Mouse (Mus musculus): Measurements from ENCODE around the gene Smbd1. TPM values are rescaled to one million over a fixed set of nuclear protein-coding genes. Genes with fewer than 3 reads are reported as not detected.
A peak's percentile ranks its signal among the peaks of the same experiment; 100 is the strongest.

The Smbd1 gene
- not detected for polyA plus RNA-seq (2012; fragmentation: generic; extraction: Trizol)

GRCm38 (mm10) chr16:32810321-32810720 is at the start of gene Smbd1:
Smbd1 (minus strand) TSS chr16:32810477.
- Histone ChIP-seq H3K4me3 (no peak within 1 kb of the TSS), H3K36me3 (ENCODE audit: control insufficient read depth, insufficient read depth) (no peaks in the 10 kb centered on the region), H3K79me2 (ENCODE audit: control insufficient read depth, insufficient read depth) (no peaks in the 10 kb centered on the region), H3K27me3 (ENCODE audit: control insufficient read depth, insufficient read depth, insufficient read length) (no peaks in the 10 kb centered on the region), H3ac (ENCODE audit: control insufficient read depth, insufficient read length) (no peak within 1 kb of the TSS), H3K4me2 (ENCODE audit: low read depth) (no peak within 1 kb of the TSS)
- no peak for TF ChIP-seq E2F4 (IDR thresholded peaks at IDR 0.05; ENCODE audit: insufficient read depth)
- TF ChIP-seq POLR2A (IDR thresholded peaks at IDR 0.05; ENCODE audit: insufficient read length, low read depth): no peak
- no peak for TF ChIP-seq REST (IDR thresholded peaks at IDR 0.05; ENCODE audit: insufficient read depth, insufficient read length)
- TF ChIP-seq POLR2AphosphoS2 (IDR thresholded peaks at IDR 0.05; ENCODE audit: insufficient read length, low read depth): no peak
- no peak for TF ChIP-seq SRF (IDR thresholded peaks at IDR 0.05; ENCODE audit: control insufficient read depth, insufficient read length, low read depth)
- TF ChIP-seq MYOD1 (IDR thresholded peaks at IDR 0.05; ENCODE audit: control insufficient read depth in 1 of 3, insufficient read length in 2 of 3, low read depth in 2 of 3): no peak

DNA sequence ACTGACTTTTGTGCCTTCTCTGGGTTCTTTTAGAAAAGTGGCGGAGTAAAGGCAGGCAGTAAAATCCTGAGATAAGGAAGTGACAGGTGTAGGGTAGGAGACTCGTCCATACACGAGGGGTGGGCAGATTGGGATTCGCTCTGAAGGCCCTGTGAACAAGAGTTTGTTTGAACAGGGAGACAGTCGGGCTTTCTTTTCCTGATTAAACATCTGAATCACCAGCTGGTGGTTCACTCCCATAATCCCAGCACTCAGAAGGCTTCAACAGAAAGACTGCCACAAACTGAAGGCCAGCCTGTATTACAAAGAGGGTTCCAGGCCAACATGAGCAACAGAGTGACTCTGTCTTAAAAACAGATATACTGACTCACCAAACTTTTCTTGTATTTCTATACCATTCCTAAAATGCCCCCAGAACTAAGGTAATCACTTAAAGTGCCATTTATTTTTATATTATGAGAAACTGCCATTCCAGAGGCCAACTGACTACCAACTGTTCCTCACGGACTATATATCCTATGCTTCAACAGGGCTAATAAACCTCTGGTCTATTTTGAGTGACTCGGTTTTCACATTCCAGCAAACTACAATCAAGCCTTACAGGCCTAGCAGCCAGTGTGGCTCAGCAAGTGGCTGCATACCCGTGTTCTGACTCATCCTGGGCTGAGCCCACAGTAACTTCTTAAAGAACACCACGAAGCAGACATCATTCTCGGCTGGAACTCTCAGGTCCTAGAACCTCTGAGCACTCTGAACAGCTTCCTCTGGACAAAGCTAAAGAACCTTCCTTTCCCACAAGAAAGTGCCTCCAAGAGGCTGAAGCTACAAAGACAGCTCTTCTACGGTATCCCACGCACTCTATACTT is 48.7 kb upstream of the Smbd1 start:
- Histone ChIP-seq H3ac (ENCODE audit: control insufficient read depth, insufficient read length) (no peak overlapping the region), H3K4me3 (no peak overlapping the region), H3K36me3 (ENCODE audit: control insufficient read depth, insufficient read depth) (peaks cover 9% of the 10 kb centered on the region), H3K27me3 (ENCODE audit: control insufficient read depth, insufficient read depth, insufficient read length) (no peaks in the 10 kb centered on the region), H3K79me2 (ENCODE audit: control insufficient read depth, insufficient read depth) (peaks cover 59% of the 10 kb centered on the region), H3K4me2 (ENCODE audit: low read depth) (peak overlapping the region; percentile 98)
- TF ChIP-seq MYOG (IDR thresholded peaks at IDR 0.05; ENCODE audit: control insufficient read depth in 1 of 3, insufficient read depth in 1 of 3, insufficient read length in 2 of 3, low read depth in 2 of 3): peak in 1 of 3 experiments; percentile 51
- peak in 2 of 3 experiments; percentile 27 to 52 for TF ChIP-seq MYOD1 (IDR thresholded peaks at IDR 0.05; ENCODE audit: control insufficient read depth in 1 of 3, insufficient read length in 2 of 3, low read depth in 2 of 3)
- TF ChIP-seq USF1 (IDR thresholded peaks at IDR 0.05; ENCODE audit: low read depth): no peak

DNA sequence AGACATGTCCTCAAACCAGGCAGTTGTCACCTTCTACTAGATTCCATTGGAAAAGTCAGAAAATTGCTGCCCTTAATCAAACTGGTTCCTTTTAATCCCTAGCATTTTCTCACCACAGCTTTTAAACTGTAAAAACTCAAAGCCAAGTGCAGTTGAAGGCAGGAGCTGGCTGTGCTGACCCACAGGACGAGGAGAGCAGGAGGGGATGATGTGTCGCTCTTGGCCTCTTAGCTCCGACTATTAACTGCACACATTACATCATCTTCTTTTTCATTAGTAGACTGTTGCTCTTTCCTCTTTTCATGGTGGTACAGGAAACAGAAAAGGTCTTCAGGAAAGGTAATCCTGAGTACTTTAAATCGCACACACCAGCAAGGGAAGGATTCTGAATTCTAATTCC is 48.1 kb upstream of the Smbd1 start:
- Histone ChIP-seq H3K27me3 (ENCODE audit: control insufficient read depth, insufficient read depth, insufficient read length) (no peaks in the 10 kb centered on the region), H3K4me2 (ENCODE audit: low read depth) (peak overlapping the region; percentile 98), H3K36me3 (ENCODE audit: control insufficient read depth, insufficient read depth) (peaks cover 9% of the 10 kb centered on the region), H3K79me2 (ENCODE audit: control insufficient read depth, insufficient read depth) (peaks cover 52% of the 10 kb centered on the region), H3K4me3 (no peak overlapping the region), H3ac (ENCODE audit: control insufficient read depth, insufficient read length) (no peak overlapping the region)
- TF ChIP-seq CEBPB (IDR thresholded peaks at IDR 0.05; ENCODE audit: insufficient read depth, poor library complexity, severe bottlenecking): peak; percentile 37; the same call in 1 of the 2 replicates
- TF ChIP-seq POLR2A (IDR thresholded peaks at IDR 0.05; ENCODE audit: insufficient read length, low read depth): peak; percentile 58
- TF ChIP-seq SRF (IDR thresholded peaks at IDR 0.05; ENCODE audit: control insufficient read depth, insufficient read length, low read depth): no peak

- Histone ChIP-seq H3K36me3 (ENCODE audit: control insufficient read depth, insufficient read depth) (peaks cover 9% of the 10 kb centered on the region), H3K79me2 (ENCODE audit: control insufficient read depth, insufficient read depth) (peaks cover 36% of the 10 kb centered on the region), H3K4me2 (ENCODE audit: low read depth) (peak overlapping the region; percentile 9), H3K4me3 (no peak overlapping the region), H3ac (ENCODE audit: control insufficient read depth, insufficient read length) (no peak overlapping the region), H3K27me3 (ENCODE audit: control insufficient read depth, insufficient read depth, insufficient read length) (no peaks in the 10 kb centered on the region)
- no peak for TF ChIP-seq SRF (IDR thresholded peaks at IDR 0.05; ENCODE audit: control insufficient read depth, insufficient read length, low read depth)
- no peak for TF ChIP-seq E2F4 (IDR thresholded peaks at IDR 0.05; ENCODE audit: insufficient read depth)
- no peak for TF ChIP-seq POLR2AphosphoS2 (IDR thresholded peaks at IDR 0.05; ENCODE audit: insufficient read length, low read depth)
- no peak for TF ChIP-seq MAX (IDR thresholded peaks at IDR 0.05; ENCODE audit: low read depth)
- TF ChIP-seq REST (IDR thresholded peaks at IDR 0.05; ENCODE audit: insufficient read depth, insufficient read length): no peak
- peak in 1 of 3 experiments; percentile 25 for TF ChIP-seq MYOG (IDR thresholded peaks at IDR 0.05; ENCODE audit: control insufficient read depth in 1 of 3, insufficient read depth in 1 of 3, insufficient read length in 2 of 3, low read depth in 2 of 3)
- no peak for TF ChIP-seq CEBPB (IDR thresholded peaks at IDR 0.05; ENCODE audit: insufficient read depth, poor library complexity, severe bottlenecking)
- no peak for TF ChIP-seq MYOD1 (IDR thresholded peaks at IDR 0.05; ENCODE audit: control insufficient read depth in 1 of 3, insufficient read length in 2 of 3, low read depth in 2 of 3)
Observed at GRCm38 (mm10) chr16:32856751-32857150, 46.5 kb upstream of the Smbd1 start.

DNA sequence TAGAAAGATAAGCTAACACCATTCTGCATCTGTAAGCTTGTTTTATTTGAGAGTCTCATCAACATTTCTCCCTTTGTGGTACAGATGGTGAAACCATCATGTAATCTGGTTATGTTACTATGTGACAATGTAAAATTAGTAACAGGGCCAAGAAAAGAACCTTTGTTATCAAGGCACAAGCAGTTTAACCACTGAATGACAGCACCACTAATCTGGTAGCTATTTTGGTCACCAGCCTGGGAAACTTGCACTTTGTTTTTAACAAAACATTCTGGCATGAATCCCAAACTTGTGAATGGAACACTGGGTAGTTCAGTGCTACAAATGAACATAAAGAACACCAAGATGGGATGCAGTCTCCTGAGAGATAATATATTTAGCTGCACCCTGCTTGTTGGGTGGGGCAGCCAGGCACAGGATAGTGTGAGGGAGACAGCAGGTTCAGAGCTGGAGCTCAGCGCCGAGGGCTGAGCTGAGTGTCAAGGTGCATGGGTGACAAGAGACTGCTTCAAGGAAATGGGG is 43.8 kb upstream of the Smbd1 start:
- no peak overlapping the region for H3K4me3 ChIP-seq
- peak overlapping the region; percentile 45 for H3K4me2 ChIP-seq (ENCODE audit: low read depth)
- no peaks in the 10 kb centered on the region for H3K27me3 ChIP-seq (ENCODE audit: control insufficient read depth, insufficient read depth, insufficient read length)
- H3K36me3 ChIP-seq (ENCODE audit: control insufficient read depth, insufficient read depth): peaks cover 4% of the 10 kb centered on the region
- TF ChIP-seq MYOD1 (IDR thresholded peaks at IDR 0.05; ENCODE audit: control insufficient read depth in 1 of 3, insufficient read length in 2 of 3, low read depth in 2 of 3) (no peak), TCF12 (IDR thresholded peaks at IDR 0.05; ENCODE audit: insufficient read depth, poor library complexity, severe bottlenecking) (no peak), E2F4 (IDR thresholded peaks at IDR 0.05; ENCODE audit: insufficient read depth) (no peak), SRF (IDR thresholded peaks at IDR 0.05; ENCODE audit: control insufficient read depth, insufficient read length, low read depth) (no peak), CEBPB (IDR thresholded peaks at IDR 0.05; ENCODE audit: insufficient read depth, poor library complexity, severe bottlenecking) (peak; percentile 49; the same call in 1 of the 2 replicates), REST (IDR thresholded peaks at IDR 0.05; ENCODE audit: insufficient read depth, insufficient read length) (no peak), TCF3 (IDR thresholded peaks at IDR 0.05; ENCODE audit: insufficient read length, low read depth) (no peak)
- peaks cover 25% of the 10 kb centered on the region for H3K79me2 ChIP-seq (ENCODE audit: control insufficient read depth, insufficient read depth)
- H3ac ChIP-seq (ENCODE audit: control insufficient read depth, insufficient read length): no peak overlapping the region

Data from myocyte (in vitro differentiated cells).